Mouse (Mus musculus) hindbrain, embryonic 10.5 days (tissue): Measurements from ENCODE around the gene Taf8. TPM values are rescaled to one million over a fixed set of nuclear protein-coding genes. Genes with fewer than 3 reads are reported as not detected.
A peak's percentile ranks its signal among the peaks of the same experiment; 100 is the strongest.

ENCODE experiments used
- DNase-seq: peaks from one replicate; pipeline ENCODE4 v3.0.0-alpha.2; 2017; ENCODE audit warnings: low spot score
- H3K27ac ChIP-seq: fragments of 300-500 bp; sonication (generic); 2 replicates; pipeline ENCODE4 v1.5.1; 2016; ENCODE audit warnings: mild to moderate bottlenecking, moderate library complexity
- H3K27me3 ChIP-seq: fragments of 300-500 bp; sonication (generic); 2 replicates; pipeline ENCODE4 v1.6.1; 2016; ENCODE audit warnings: mild to moderate bottlenecking; ENCODE audit not compliant: poor library complexity, insufficient read depth, severe bottlenecking
- H3K36me3 ChIP-seq: fragments of 300-500 bp; sonication (generic); 2 replicates; pipeline ENCODE4 v1.6.1; 2016; ENCODE audit warnings: mild to moderate bottlenecking, moderate library complexity
- H3K4me1 ChIP-seq: fragments of 300-500 bp; sonication (generic); replicated peaks from 2 replicates; pipeline ENCODE4 v1.6.1; 2016; ENCODE audit warnings: mild to moderate bottlenecking
- H3K4me3 ChIP-seq: fragments of 300-500 bp; sonication (generic); 2 replicates; pipeline ENCODE4 v1.5.1; 2016; ENCODE audit warnings: mild to moderate bottlenecking, moderate library complexity
- H3K9me3 ChIP-seq: fragments of 300-500 bp; sonication (generic); 2 replicates; pipeline ENCODE4 v1.6.1; 2016; ENCODE audit warnings: mild to moderate bottlenecking, moderate library complexity
- WGBS: fragments of 180-500 bp; shearing (Covaris S2); methylation state at CpG from one replicate; pipeline ENCODE4 v1.1.7; 2016; 5-methylcytosine and 5-hydroxymethylcytosine counted together
- polyA plus RNA-seq: library from polyadenylated mRNA; unstranded; fragments of >200 nt; fragmentation: Nextera tagmentation; extraction: Ambion mirVana; gene quantifications from 2 replicates; pipeline ENCODE4 v1.2.1, GENCODE M21; 2016

Gene Taf8
- polyA plus RNA-seq, 1 experiment from 2014 or later, result 36.0 TPM

DNA sequence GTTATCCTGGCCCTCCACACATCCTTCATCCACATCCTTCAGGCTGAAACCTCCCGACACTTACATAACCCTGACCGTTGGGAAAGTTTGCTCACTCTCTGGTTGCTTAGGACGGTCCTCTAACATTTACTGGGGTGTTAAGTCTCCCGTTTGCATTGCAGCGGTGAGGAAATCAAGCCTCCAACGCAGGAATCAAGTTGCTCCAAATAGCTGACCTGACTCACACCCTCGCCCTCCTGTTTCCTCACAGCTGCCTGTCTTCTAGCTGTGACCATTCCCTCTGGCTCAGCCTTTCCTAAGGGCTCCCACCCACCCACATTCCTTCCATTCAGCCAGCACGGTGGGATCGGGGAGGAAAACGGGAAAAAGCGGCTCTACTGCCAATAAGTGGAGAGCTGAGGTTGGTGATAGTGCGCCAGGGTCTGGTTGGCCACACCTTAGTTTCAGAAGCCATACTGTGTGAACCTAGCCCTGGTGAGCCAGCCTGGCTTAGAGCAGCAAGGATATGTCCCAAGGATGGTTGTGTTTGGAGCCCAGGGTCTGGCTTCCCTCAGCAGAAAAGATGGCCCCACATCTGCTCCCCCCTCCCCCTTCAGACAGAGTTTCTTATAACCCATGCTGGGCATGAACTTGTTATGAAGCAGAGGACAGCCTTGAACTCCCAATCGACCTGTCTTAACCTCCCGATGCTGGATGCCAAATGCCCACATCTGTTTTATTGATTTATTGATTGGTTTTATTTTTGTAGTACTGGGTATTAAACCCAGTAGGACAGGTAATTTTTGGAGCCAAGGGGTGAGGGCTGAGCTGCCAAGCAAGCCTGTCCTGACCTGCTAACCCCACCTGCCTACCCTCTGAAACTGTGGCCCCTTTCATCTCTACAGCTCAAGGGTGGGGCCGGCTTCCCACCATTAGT, 29.4 kb downstream of the Taf8 start:
- Histone ChIP-seq H3K4me3 (no peak overlapping the region), H3K9me3 (no peaks in the 10 kb centered on the region), H3K27ac (no peak overlapping the region), H3K36me3 (no peaks in the 10 kb centered on the region), H3K27me3 (peaks cover 50% of the 10 kb centered on the region), H3K4me1 (peaks cover 28% of the 10 kb centered on the region)
- 46% methylated on average over 15 of the region's 15 CpGs for WGBS
- DNase-seq, result no peak

DNA sequence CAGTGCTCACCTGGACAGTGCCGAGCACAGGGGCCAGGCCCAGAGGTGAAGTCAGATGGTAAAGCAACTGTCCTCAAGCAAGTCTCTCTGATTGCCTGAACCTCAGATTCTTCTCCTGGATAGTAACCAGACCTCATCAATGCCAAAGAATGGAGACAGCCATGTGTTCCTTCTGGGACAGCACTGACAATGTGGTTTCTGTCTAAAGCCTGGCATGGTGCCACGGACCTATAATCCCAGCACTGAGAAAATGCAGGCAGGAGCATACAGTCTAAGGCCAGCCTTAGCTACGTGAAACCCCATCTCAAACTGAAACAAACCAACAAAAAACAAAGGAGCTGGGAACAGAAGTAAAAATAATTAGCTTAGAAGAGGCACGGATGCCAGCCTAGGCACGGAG, 31.4 kb downstream of the Taf8 start:
- Histone ChIP-seq H3K27ac (no peak overlapping the region), H3K9me3 (no peaks in the 10 kb centered on the region), H3K4me3 (no peak overlapping the region), H3K36me3 (no peaks in the 10 kb centered on the region), H3K27me3 (peaks cover 70% of the 10 kb centered on the region), H3K4me1 (peaks cover 41% of the 10 kb centered on the region)
- no peak for DNase-seq
- WGBS, result 83% methylated on average over 5 of the region's 5 CpGs

DNA sequence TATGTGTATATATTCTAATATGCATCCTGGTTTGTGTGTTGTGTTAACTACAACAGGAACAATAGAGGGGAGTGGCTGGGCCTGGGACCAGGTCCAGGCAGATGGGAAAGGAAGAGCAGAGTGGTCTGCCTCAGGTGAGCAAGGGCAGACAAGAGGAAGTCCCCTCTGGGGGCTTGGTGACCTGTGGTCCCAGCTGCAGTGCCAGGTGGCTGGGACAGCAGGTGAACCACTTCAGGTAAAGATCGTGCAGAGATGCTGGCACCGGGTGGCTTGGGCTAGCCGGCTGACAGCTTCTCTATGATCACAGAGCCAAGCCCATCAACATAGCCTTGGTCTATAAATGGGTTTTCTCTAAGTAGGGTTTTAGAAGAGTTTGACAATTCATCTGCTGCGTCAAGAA, 32.0 kb downstream of the Taf8 start:
- peaks cover 76% of the 10 kb centered on the region for H3K27me3 ChIP-seq
- DNase-seq, result no peak
- 96% methylated on average over 4 of the region's 4 CpGs for WGBS

DNA sequence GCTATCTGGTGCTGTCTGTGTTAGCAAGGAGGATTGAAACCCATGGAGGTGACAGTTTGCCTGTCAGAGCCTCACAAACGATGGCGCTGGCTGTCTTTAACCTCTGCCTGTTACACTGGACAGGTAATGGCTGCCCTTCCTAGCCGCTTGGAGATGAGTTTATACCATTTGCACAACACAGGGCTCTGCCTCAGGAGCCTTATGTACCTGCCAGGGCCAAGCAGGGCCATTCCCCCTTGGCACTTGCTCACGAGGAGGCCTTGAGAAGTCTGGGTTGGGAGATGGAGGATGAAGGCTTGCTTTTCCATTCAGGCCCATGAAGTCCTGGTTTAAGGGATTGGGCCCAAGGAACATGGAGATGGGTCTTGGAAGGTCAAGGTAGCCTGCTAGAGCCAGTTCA, 32.5 kb downstream of the Taf8 start:
- no peak overlapping the region for H3K27ac ChIP-seq
- H3K9me3 ChIP-seq, result no peaks in the 10 kb centered on the region
- H3K4me3 ChIP-seq, result no peak overlapping the region
- peaks cover 51% of the 10 kb centered on the region for H3K4me1 ChIP-seq
- DNase-seq, result no peak
- peaks cover 80% of the 10 kb centered on the region for H3K27me3 ChIP-seq
- WGBS, result 86% methylated on average over 4 of the region's 4 CpGs
- H3K36me3 ChIP-seq, result no peaks in the 10 kb centered on the region

More for the DNA sequence above, 32.0 kb downstream of the Taf8 start:
- Histone ChIP-seq H3K36me3 (no peaks in the 10 kb centered on the region), H3K4me1 (peaks cover 47% of the 10 kb centered on the region), H3K9me3 (no peaks in the 10 kb centered on the region), H3K4me3 (no peak overlapping the region), H3K27ac (no peak overlapping the region)

DNA sequence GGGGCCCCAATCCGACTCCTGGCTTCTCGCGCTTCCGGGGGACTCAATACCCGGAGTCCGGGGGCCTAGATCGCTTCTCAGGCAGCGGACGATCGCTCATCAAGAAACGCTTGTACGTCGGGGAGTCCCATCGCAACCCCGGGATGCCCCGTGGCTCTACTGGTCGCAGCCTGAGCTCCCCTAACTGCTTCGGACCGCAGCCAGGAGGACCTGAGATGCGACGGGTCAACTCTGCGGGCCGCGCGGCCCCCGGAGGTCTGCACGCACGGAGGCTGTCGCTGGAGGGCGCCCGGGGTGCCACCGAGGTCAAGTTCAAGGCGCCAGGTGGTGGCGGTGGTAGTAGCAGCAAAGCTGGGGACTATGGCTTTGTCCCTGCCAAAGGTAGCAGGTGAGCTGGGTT, 33.6 kb downstream of the Taf8 start:
- Histone ChIP-seq H3K4me3 (peak overlapping the region; percentile 44), H3K9me3 (no peaks in the 10 kb centered on the region), H3K4me1 (peaks cover 62% of the 10 kb centered on the region), H3K27me3 (peaks cover 92% of the 10 kb centered on the region), H3K36me3 (no peaks in the 10 kb centered on the region), H3K27ac (no peak overlapping the region)
- 6% methylated on average over 34 of the region's 34 CpGs for WGBS
- no peak for DNase-seq

DNA sequence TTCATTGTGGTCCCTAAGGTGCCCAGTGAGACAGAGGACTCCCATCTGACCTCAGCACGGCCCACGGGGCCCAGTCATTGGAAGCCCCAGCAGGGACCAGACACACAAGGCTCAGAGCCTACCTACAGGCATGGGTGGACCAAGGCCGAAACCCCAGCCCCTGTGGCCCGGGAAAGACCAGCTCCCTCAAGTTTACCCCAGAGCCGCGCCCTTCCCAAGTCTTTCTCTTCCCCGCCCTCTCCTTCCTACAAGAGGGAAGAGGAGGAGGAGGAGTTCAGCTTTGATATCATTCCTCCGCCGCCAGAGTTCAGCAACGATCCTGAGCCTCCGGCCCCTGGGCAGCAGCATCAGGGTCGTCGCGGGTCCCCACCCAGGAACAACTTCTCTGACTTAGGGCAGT, 34.0 kb downstream of the Taf8 start:
- H3K9me3 ChIP-seq, result no peaks in the 10 kb centered on the region
- DNase-seq, result no peak
- H3K36me3 ChIP-seq, result no peaks in the 10 kb centered on the region
- H3K27ac ChIP-seq, result no peak overlapping the region
- peaks cover 93% of the 10 kb centered on the region for H3K27me3 ChIP-seq
- WGBS, result 14% methylated on average over 14 of the region's 14 CpGs
- H3K4me1 ChIP-seq, result peaks cover 60% of the 10 kb centered on the region
- H3K4me3 ChIP-seq, result peak overlapping the region; percentile 44

DNA sequence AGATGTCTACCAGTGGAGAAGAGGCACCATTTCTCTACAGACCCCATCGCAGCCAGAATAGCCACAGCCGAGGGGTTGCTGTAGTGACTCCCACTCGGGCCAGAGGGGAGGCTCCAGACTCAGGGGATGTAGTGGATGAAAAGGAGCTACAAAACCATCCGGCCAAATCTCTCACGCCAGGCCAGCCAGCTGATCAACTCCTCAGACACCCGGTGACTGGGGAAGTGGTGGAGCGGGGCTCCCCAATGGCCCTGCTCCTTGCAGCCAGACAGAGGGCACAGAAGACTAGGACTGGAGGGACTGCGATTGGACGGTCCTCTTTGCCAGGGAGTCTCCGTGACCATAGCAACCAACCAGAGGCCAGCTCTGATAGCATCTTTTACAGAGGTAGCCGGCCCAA, 34.4 kb downstream of the Taf8 start:
- Histone ChIP-seq H3K4me1 (peaks cover 61% of the 10 kb centered on the region), H3K27me3 (peaks cover 90% of the 10 kb centered on the region)

DNA sequence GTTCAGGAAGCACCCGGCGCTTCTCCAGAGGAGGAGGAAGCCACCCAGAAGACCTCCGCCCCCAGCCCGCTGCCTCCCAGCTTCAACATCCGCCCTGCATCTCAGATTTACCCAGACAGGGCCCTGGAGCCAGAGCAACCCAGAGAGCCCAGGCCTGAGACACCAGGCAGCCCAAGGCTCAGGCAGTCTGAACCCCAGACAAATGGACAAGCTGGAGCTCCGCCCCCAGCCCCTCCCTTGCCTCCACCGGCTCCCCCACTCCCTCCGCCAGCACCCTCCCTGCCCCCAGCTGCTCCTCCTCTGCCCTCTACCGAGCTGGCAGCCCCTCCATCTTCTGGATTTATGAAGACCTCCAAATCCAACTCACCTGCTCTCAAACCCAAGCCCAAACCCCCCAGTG, 35.8 kb downstream of the Taf8 start:
- H3K27me3 ChIP-seq, result peaks cover 93% of the 10 kb centered on the region
- peaks cover 63% of the 10 kb centered on the region for H3K4me1 ChIP-seq
- WGBS, result 26% methylated on average over 9 of the region's 9 CpGs

More for the DNA sequence above, 34.4 kb downstream of the Taf8 start:
- 54% methylated on average over 11 of the region's 11 CpGs for WGBS
- Histone ChIP-seq H3K9me3 (no peaks in the 10 kb centered on the region), H3K36me3 (no peaks in the 10 kb centered on the region), H3K4me3 (peak overlapping the region; percentile 44), H3K27ac (no peak overlapping the region)
- no peak for DNase-seq

DNA sequence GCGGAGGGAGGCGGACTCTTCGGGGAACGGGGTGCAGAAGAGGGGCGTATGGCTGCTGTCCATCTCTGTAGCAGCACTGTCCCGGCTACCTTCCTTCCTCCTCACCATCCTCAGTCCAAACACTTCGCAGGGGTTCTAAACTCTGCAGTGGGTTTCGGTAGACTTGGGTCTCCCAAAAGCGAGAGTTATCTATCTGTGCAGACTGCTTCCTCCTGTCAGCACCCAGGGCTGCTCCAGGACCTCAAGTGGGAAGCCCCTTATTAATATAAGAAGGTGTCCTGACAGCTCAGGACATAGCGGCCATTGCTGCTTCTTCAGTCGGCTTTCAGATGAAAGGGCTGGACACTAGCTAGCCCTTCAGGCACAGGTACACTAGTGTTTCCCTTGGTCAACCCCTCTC, 37.1 kb downstream of the Taf8 start:
- Histone ChIP-seq H3K36me3 (no peaks in the 10 kb centered on the region), H3K4me3 (no peak overlapping the region), H3K27ac (no peak overlapping the region), H3K9me3 (no peaks in the 10 kb centered on the region), H3K4me1 (peaks cover 63% of the 10 kb centered on the region), H3K27me3 (peaks cover 92% of the 10 kb centered on the region)
- no peak for DNase-seq
- WGBS, result 75% methylated on average over 11 of the region's 11 CpGs

More for the DNA sequence above, 35.8 kb downstream of the Taf8 start:
- Histone ChIP-seq H3K27ac (0 out of 2 replicates have a peak overlapping the region, but pooled peaks have one; percentile 23), H3K36me3 (no peaks in the 10 kb centered on the region), H3K4me3 (no peak overlapping the region), H3K9me3 (no peaks in the 10 kb centered on the region)
- DNase-seq, result no peak

DNA sequence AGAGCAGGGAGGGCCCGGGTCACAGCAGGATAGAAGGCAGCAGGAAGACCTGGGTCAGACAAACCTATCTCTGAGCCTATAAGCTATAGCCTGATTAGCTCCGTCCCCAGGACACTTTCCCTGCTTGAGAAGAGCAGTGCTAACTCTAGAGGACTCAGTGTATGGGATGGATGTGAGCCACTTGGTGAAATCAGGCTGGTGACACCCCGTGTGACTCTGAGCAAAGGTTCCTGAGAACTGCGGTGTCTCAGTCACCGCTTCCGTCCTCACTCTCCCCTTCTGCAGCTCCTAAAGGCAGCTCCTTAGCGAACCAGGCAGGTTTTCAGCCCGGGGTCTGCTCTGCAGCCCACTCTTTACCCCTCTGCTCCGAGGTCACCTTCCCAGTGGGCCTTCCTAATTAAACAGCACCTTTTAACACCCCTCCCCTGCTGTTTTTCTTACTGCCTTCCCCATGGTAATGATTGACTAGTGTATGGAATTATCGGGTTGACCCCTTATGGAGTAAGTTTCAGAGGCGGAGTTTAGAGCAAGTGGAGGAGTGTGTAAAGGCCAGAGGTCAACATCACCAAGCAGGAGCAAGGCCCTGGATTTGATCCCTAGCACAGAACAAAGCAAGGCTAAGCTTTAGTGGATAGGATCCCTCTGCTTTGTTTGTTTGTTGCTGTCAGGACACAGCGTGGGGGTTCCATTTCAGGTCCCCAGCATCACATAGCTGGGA, 37.7 kb downstream of the Taf8 start:
- 35% methylated on average over 12 of the region's 12 CpGs for WGBS
- H3K27me3 ChIP-seq, result peaks cover 86% of the 10 kb centered on the region
- peaks cover 61% of the 10 kb centered on the region for H3K4me1 ChIP-seq
- no peak for DNase-seq
- 0 out of 2 replicates have a peak overlapping the region, but pooled peaks have one; percentile 29 for H3K27ac ChIP-seq
- H3K4me3 ChIP-seq, result no peak overlapping the region
- no peaks in the 10 kb centered on the region for H3K9me3 ChIP-seq
- no peaks in the 10 kb centered on the region for H3K36me3 ChIP-seq

DNA sequence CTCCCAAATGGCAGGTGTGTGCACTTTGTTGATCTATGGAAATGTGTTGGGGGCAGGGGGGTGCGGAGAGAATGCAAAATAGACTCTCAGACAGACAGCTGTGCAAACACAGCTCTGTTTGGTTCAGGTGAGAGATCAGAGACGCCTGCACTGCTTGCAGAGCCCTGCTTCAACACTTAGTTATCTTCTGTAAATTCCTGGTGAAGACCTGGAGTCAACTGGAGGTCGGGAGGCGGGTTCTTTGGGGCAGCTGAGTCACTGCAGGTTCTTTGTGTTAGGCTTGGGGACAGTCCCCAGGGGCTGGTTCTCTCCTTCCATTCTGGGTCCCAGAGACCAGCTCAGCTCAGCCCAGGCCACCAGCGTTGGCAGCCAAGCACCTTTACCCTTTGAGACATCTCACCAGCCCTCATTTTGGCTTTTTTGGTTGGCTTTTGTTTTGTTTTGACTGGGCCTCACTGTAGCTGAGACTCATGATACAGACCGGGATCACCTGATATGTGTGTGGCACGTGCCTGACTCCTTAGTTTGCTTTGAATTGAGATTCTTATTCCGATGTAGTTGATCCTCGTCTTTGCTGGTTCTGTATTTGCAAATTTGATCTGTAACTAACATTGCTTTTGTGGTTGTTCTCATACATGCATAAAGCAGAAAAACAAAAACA, 39.2 kb downstream of the Taf8 start:
- 43% methylated on average over 9 of the region's 9 CpGs for WGBS
- H3K27ac ChIP-seq, result no peak overlapping the region
- H3K4me1 ChIP-seq, result peaks cover 45% of the 10 kb centered on the region
- H3K9me3 ChIP-seq, result no peaks in the 10 kb centered on the region
- DNase-seq, result no peak
- no peak overlapping the region for H3K4me3 ChIP-seq
- H3K27me3 ChIP-seq, result peaks cover 71% of the 10 kb centered on the region
- no peaks in the 10 kb centered on the region for H3K36me3 ChIP-seq

DNA sequence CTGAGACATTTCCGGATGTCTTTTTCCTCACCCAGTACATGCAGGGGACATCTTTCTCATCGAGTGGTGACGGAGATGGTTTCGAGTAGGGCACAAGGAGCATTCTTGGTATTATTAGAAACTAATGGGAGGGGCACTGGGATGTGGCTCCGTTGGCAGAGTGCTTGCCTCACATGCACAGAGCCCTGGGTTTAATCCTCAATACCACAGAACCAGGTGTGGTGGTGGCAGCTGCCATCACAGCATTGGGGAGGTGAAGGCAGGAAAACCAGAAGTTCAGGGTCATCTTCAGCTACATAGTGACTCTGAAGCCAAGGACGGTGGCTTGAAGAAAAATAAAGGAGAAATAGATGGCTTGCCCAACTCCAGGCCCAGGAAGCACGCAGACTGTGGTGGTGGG, 39.9 kb downstream of the Taf8 start:
- DNase-seq, result no peak
- H3K4me1 ChIP-seq, result peaks cover 42% of the 10 kb centered on the region
- H3K27me3 ChIP-seq, result peaks cover 64% of the 10 kb centered on the region
- WGBS, result 80% methylated on average over 7 of the region's 7 CpGs
- H3K4me3 ChIP-seq, result no peak overlapping the region
- H3K9me3 ChIP-seq, result no peaks in the 10 kb centered on the region
- no peaks in the 10 kb centered on the region for H3K36me3 ChIP-seq
- H3K27ac ChIP-seq, result no peak overlapping the region
